Mouse (Mus musculus) neutrophil, adult 5-6 weeks (primary cell): ENCODE measurements around the gene Cradd. TPM values are rescaled to one million over a fixed set of nuclear protein-coding genes. Genes with fewer than 3 reads are reported as not detected.

Experiments
- ATAC-seq: fragments of 151-379, 151-347 bp; 2 replicates; pipeline ENCODE4 v1.8.0; 2017; ENCODE audit warnings: mild to moderate bottlenecking, moderate TSS enrichment; ENCODE audit not compliant: insufficient number of reproducible peaks, poor library complexity, low FRiP score, severe bottlenecking; ENCODE audit errors: extremely low read depth
- total RNA-seq: library from RNA; stranded (forward); fragments of 200-1000 nt; gene quantifications from 2 replicates; pipeline ENCODE4 v1.2.3, GENCODE M21; 2017

Gene Cradd
- total RNA-seq, 1 experiment from 2014 or later, result 9.5 TPM

DNA sequence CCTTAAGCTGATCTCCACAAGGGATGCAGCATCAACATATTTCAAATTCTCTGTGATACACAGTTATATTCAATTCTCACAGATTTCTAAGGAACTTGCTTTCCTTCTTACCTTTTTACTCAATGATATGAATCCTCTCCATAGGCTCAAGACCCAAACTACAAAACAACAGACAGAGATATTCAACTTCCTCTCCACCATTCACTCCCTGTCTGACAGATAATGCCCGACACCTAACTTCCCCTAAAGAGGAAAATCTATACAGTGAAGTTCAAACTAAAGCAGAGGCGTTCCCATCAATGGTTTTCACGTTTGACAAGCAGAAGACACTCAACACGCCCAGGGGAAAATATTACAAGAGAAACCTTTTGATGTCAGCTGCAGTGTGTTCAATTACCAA, 97.2 kb downstream of the Cradd start:
- no peak for ATAC-seq

DNA sequence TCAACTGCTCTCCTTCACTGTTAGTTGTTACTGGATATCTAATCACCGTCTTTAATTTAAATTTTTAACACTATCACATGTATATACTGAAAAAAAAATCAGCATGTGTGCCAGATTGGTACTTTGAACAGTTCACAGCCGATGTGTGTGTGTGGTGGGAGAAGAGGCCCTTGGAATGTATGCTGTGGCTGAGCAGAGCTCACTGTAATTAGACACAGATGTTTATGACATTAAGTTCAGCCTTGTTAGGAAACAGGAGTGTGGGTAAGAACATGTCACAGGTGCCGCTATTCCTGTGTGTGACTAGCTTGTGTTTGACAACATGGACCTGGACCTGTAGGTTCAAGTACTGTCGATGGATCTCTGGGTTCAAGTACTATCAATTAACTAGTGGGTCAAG, 98.9 kb downstream of the Cradd start:
- no peak for ATAC-seq

DNA sequence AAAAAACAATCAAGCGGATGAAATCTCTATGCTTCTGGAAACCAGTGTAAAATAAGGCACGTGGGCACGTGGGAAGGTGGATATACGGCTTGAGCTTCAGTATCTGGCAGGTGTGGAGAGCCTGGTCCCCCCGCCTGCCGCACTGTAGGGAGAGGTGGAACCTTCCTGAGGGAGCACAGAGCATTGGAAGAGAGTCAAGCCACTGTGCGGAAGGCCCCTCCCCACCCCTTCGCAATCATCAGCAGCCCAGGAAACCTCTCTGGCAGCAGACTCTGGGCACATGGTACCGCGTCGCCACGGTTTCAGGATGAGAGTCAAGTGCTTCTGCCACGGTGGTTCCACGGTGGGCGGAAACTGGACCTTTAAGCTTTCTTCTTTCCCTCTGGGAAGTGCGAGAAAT, 100.7 kb downstream of the Cradd start:
- ATAC-seq, result no peak

DNA sequence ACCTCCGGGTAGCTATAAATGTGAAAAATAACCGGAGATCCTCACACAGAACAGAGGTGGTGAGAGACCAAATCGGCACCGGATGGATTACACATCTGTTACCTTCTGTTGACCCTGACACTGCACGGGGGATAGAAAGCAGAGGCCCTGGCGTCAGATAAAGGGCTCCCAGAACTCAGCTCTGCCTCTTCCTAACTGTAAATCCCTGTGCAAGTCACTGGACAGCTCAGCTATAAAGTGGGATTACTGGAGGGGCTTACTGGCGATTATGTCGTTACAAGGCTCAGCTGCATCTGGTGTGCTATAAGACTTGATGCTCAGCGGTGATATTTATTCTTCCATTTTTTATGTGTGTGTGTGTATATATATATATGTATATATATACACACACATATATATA, 102.0 kb downstream of the Cradd start:
- ATAC-seq, result no peak

DNA sequence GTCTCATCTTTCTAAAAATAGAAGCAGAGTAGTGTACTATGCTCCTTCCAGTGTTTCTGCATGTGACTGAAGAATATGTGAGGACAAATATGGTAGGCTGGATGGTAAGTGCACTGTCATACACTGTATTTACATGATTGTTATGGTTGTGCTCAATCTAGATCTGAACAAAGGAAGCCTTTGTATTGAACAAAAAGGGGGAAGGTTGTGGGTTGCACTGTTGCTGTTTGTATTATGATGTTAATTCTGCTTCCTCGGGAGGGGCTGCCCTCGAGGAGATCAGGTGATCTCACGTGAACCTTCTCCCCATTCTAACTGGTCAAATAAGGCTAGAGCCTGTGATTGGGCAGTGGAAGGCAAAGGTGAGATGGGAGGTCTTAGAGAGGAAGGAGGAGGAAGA, 103.4 kb downstream of the Cradd start:
- no peak for ATAC-seq

DNA sequence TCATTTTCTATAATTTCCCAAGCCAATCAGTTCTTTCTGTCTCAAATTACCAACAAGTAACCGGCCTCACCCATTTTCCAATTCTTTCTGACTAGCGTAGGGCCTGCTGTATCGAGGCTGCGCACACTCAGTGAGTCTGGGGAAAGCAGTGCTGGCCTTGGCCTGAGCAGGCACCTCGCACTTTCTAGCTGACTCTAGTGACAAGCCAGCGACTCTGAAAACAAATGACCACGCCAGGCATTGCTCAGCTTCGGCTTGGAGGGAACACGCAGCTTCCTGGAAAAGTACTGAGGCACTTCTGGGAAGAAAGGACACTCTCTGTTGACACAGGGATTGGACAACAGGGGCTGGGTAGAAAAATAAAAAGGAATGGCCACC, 105.3 kb downstream of the Cradd start:
- ATAC-seq, result no peak

DNA sequence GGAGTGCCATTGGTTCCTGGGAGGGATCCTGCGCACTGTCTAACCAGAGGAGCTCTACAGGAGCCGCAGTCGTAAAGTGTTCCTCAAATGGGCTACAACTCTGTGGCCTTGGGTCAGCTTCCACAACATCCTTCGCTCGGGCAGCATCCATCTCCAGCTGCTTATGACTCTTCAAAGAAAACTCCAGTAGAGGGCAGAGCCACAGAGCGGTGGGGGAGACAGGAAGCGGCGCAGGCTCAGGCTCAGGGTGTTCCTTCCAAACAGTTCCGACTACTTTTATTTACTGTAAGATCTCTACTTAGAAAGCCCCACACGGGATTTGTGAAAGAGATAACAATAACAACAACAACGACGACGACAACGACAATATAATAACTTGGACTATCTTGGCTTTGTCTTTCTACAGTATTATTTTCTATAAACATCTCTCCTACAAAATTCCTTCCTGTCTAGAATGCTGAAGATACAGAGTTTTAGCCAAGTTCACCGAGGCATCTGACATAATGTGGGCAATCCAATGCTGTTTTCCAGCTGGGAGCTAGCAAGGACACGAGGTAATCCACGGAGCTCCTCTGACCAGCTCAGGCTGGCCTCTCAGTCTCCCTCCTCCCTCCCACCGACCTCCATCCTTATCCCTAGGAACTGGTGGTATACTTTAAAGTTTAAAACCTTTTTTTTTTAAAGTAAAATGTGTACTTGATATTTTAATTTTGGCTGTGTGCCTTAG, 105.8 kb downstream of the Cradd start:
- ATAC-seq, result no peak

DNA sequence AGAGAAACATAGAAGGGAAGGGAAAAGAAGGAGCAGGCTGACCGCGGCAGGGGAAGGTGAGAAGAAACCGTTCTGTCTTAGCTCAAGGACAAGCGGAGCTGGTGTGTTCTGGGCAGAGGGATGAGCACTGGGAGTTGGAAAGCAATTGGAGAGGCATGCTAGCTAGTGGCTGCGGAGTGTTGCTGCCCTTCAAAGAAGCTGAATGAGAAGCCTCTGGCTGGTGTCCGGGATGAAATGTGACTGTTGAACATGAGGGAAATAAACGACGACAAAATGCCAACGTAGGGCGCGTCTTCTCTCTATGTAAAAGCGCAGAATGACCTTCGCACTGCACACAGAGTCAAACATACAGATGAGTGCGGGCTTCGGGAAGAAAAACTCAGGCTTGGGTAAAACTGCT, 108.6 kb downstream of the Cradd start:
- ATAC-seq, result no peak

DNA sequence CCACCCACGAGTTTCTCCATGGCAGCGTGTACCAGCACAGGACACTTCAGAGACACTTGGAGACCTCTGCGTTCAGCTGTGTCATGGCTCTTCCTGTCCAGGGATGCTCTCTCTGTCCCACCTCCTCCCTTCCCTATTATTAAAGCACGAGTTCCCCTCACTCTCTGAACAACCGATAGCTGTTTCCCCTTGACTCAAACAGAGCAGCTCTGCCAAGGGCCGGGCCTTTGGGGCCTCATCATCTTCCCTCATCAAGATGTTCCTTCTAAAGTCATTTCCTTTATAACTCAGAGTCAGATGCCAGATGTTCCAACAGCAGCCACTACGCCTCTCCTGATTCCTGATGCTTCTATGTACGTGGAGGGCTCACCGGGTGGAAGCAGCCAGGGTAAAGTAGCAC, 110.1 kb downstream of the Cradd start:
- ATAC-seq, result no peak

DNA sequence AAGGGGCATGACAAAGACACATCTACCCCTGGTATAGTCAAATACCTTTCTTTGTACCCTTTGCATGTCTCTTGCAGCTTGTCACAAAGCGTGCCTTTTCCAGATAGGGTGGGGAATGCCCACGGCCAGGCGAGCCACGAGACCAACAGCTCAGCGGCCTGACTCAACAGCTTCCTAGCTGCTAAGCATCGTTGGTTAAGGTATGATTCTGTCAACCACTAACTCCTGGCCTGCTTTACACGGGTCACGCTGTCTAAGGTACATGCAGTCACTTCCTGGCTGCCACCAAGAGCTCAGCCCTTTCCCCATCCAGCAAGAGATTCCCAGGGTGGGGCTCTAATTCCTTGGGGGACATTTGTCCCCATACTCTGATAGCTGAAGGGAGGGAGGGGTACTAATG, 110.6 kb downstream of the Cradd start:
- no peak for ATAC-seq

DNA sequence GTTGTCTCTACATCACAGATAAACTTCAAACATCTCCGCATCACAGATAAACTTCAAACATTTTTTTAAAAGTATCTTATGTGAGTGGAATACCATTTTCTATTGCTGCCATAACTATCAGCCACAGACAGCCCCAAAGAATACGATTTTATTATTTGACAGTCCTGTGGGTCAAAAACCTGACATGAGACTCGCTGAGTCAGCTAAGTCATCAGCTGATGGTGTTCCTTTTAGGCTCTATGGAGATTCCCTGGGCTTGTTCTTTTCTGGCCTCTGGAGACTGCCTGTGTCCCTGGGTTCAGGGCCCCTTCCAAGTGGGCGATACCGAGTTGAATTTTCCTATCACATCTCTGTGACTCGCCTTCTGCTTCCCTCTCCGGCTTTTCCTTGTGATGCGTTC, 112.3 kb downstream of the Cradd start:
- no peak for ATAC-seq

DNA sequence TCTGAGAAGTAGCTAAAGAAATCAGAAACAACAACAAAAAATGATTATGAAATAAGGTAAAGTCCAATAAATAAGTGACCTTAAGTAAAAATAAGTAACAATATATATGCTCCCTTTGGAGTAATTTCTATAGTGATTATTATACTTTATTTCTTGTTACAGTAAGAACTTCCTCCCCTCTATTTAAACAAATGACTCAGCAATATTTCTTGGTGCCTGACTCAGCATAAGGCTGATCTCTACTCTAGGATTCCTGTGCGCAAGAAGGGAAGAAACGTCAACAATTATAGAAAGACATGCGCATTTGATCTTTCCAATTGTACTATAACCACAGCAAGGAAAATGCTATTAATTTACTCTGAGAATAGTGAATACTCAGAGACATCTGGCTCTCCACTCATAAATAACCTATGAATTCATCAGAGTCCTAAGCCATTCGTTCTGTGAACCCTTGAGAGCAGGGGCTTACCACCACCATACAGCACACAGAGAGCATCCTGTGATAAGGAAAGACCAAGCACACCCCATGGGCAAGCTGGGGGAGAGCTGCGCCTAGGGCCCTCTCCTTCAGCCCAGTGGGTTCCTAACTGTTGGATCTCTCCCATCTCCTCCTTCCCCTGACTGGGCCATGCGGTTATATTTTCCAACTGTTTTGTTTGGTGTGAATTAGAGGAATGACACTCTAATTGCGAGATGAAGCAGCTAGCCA, 113.1 kb downstream of the Cradd start:
- no peak for ATAC-seq

DNA sequence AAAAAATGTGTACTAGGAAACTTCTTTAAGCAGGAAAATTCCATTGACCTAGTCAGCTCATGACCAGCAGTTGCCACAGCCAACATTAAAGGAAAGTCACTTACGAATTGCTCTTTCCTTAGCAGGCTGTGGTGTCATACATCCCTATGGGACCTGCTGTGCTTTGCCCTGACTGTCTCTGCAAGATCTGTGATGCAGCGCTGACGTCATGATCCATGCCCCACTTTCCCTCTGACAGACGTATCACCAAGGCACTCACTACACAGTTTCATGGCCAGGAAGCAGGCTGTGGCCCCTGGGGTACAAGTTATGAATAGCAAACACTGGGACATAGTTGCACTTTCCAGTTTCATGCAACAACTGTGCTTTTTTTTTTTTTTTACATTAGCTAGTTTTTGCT, 113.8 kb downstream of the Cradd start:
- no peak for ATAC-seq

DNA sequence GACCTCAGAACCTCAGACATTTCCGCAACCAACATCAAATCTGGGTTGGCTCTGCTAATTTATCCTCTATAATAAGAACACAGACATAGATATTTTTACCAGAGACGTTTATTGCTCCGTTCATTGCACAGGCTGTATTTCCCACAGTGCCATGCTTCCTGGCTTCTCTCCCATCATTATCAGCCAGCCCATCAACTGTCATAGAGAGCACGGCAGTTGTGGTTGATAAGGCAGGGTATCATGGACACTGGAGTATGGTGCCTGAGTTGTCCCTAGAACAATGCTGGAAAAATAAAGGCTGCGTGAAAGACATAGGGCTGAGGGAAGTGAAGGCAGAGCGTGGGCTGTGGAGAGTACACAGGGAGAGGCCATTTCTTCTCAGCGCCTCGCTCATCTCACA, 116.5 kb downstream of the Cradd start:
- ATAC-seq, result no peak

DNA sequence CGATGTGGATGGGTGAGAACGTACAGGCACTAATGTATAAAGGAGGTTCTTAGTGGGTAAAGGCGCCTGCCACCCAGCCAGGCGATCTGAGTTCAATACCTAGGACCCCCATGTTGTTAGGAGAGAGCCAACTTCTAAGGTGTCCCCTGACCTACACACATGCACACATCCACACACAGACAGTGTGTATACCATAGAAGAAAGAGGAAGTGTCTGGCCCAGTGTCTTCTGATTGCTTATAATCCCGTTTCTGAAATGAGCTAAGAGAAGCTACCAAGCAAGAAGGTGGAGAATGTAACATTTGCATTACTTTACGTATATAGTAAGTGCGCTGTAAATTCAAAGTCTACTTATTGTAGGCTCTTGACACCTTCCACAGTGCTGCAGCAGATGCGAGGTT, 122.4 kb downstream of the Cradd start:
- peak; percentile 34; the same call in 1 of the 2 replicates for ATAC-seq

DNA sequence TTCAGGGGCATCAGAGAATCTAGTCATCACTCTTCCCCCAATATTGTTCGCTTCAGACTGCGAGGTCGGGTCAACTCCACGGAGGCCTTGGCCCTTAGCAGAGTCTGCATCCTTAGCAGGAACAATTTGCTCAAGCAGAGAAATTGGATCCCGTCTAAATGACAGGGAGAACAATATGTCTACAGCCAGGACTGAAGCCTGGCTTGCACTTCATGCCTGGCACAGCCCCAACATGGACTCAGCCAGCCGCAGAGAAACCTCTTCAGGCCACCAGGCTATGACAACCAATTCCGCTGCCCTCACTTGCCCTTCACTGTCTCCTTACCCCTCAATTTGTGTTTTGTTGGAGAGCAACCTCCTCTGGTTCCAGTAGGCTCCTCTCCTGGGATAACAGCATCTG, 123.6 kb downstream of the Cradd start:
- ATAC-seq, result no peak

DNA sequence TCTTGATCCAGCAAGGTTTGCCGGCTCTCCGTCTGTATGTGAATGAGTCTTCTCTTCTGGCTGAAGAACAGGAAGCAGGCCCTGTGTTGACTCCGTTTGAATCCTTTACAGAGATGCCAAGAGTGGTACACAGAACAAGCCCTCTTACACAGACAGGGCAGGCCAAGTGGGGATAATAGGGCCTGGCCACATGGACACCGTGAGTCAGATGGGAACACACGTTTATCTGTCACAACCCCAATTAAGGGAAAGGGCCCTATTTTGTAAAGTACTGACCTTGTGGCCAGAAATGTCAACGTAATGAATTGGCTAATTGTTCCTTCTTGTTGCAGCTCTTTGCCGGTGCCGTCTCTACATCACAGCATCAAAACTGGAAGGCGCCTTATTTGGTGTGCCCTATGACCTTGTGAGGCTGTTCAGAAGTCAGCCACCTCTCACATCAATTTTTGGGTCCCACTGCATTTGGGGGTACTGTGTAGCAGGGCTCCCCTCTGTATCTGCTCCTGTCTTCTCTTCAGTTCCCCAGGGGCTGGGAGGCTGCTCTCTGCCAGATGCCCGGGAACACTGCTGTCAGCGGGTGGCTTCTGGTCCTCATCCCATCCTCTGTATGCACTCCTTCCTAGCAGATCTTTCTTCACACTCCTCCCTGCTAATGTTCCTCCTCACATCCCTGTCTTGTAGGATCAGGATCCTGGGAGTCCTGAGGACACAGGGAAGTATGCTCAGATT, 124.2 kb downstream of the Cradd start:
- ATAC-seq, result no peak

DNA sequence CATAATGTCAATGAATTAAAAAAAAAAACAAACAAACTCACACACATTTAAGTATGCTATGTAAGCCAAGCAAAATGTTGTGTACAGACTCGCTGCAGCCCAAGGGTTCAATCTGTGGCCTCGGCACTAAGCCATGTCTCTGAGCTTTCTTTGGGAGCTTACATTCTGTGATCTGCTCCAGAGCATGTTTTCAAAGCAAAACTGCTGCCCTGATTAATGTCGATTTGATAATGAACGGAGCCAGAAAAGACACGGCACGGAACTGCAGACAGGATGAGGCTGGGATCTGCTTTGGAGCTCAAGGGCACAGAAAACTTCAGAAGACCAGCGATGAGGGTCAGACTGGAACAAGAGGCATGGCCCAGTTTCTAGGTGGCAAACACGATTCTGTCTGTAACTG, 126.6 kb downstream of the Cradd start:
- ATAC-seq, result no peak

DNA sequence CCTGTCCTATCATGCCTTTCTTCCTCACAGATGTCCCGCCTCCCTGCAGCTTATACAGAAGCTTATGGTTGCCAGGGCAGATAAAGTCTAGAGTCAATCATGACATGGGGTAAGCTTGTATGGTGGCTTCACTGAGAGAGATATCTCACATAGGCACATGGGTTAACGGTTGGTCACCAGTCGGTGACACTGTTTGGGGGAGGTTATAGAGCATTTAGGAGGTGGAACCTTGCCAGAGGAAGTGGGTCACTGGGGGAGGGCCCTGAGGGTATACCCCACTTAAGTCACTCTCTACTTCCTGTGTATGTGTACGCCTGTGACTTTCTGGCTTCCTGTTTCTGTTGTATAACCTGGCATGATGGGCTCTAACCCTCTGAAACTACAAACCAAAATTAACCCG, 128.2 kb downstream of the Cradd start:
- peak; percentile 92 for ATAC-seq

DNA sequence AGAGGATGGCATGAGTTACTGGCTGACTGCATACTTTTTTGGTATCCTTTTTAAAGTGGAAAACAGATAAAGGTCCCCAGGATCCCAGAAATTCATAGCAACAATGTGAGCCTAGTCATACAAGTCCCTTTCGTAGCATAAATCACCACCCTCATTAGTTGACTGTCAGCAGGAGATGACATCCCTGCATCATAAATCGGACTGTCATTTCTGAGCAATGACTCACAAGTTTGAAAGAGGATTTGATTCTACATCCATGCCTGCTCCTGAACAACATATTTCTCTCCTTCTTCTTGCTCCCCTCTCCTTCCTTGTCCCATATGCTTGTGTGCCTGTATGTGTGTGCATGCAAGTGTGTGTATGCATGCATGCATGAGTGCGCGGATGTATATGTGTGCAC, 129.2 kb downstream of the Cradd start:
- ATAC-seq, result no peak
